ENCODE assay signal across 9 mouse cellular contexts in the genomic region with DNA sequence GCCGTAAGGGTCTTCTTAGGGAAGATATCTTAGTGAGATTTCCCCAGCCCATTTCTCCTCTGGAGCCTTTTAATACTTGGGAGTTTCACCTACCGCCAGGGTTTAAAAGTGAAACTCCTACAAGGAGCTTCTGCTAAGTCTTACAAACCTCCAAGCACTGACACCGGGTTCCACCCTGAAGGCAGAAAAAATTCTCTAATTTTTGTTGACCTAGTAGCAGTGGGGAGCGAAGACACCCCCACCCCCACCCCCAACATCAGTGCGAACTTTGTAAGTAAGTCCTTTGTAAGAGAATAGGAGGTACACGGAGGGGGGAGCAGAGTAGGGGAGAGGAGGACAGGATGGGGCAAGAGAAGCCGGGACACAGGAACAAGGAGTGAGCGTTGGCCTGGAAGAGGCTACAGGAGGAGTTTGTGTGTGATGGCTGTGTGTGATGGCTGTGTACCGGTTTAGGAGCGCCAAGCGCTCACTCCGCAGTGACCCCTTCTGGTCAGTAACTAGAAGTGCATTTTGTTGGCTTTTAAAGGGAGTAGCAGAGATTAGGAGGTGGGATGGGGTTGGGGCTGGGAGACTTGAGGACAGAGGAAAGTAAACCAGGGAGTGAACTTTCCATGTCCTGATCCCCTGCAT. TPM values are rescaled to one million over a fixed set of nuclear protein-coding genes. Genes with fewer than 3 reads are reported as not detected.
DNase-seq lines count a peak whose midpoint lies in the region; TF ChIP-seq lines count a peak whose summit lies in the region.
"Had no signal": no experiment of that assay in that cellular context is flagged by ENCODE, and none has a peak within 500 bp of the region (broad histone marks: within the 10 kb centered on the region; RNA-seq: fewer than 3 reads in every experiment).

No protein-coding gene starts in this region.

- H3K27me3 ChIP-seq in hindbrain, embryonic 10.5 days (ENCODE audit: insufficient read depth, poor library complexity, severe bottlenecking): peaks cover 34% of the 10 kb centered on the region

- 0 out of 2 replicates have a peak, but pooled peaks cover 3% of the 10 kb centered on the region for H3K36me3 ChIP-seq in hindbrain, embryonic 10.5 days
- H3K36me3 ChIP-seq: lung, embryonic 15.5 days had no signal

- no peaks in the 10 kb centered on the region for H3K4me1 ChIP-seq in bone marrow, adult 2 months (ENCODE audit: control insufficient read depth, insufficient read depth, low read length)
- H3K4me1 ChIP-seq in hindbrain, embryonic 10.5 days (replicated peaks): peaks cover 50% of the 10 kb centered on the region
- H3K4me1 ChIP-seq: lung, embryonic 15.5 days had no signal

- H3K27ac ChIP-seq in layer of hippocampus, adult 2 months: peak overlapping the region; percentile 96
- H3K27ac ChIP-seq in bone marrow, adult 2 months (ENCODE audit: control insufficient read depth, insufficient read depth, low read depth, low read length, poor library complexity): no peak overlapping the region
- H3K27ac ChIP-seq in hindbrain, embryonic 10.5 days: peak overlapping the region; percentile 94
- H3K27ac ChIP-seq: lung, embryonic 15.5 days had no signal

- H3K9me3 ChIP-seq in hindbrain, embryonic 10.5 days: 0 out of 2 replicates have a peak, but pooled peaks cover 4% of the 10 kb centered on the region
- H3K9me3 ChIP-seq: lung, embryonic 15.5 days had no signal

- TF ChIP-seq POLR2A in bone marrow, adult 2 months (IDR thresholded peaks at IDR 0.05; ENCODE audit: borderline replicate concordance, control insufficient read depth, low read depth, low read length): no peak

- peak overlapping the region; percentile 75 for H3K4me3 ChIP-seq in layer of hippocampus, adult 2 months
- no peak overlapping the region for H3K4me3 ChIP-seq in bone marrow, adult 2 months (replicated peaks; ENCODE audit: control insufficient read depth, low read depth, low read length)
- H3K4me3 ChIP-seq in hindbrain, embryonic 10.5 days: peak overlapping the region; percentile 65
- H3K4me3 ChIP-seq: lung, embryonic 15.5 days had no signal

- peak; percentile 86 for TF ChIP-seq CTCF in layer of hippocampus, adult 2 months (conservative IDR thresholded peaks at IDR 0.05)
- peak; percentile 31; the same call in 1 of the 2 replicates for TF ChIP-seq CTCF in bone marrow, adult 2 months (IDR thresholded peaks at IDR 0.05; ENCODE audit: control insufficient read depth, insufficient read depth, low read length)

- 5% methylated on average over 12 of the region's 12 CpGs for WGBS in bone marrow, adult 2 months
- WGBS in hindbrain, embryonic 10.5 days: 1% methylated on average over 12 of the region's 12 CpGs

- peak; percentile 50 to 56 for DNase-seq in layer of hippocampus, adult 2 months (ENCODE audit: low spot score in 2 of 2)
- DNase-seq in layer of hippocampus, adult 11-12 months (ENCODE audit: low spot score): no peak
- peak; percentile 66 for DNase-seq in embryo, embryonic 11.5 days (ENCODE audit: low read depth, low spot score)
- peak; percentile 72 for DNase-seq in hindbrain, embryonic 10.5 days (ENCODE audit: low spot score)
- DNase-seq in mesoderm, embryonic 11.5 days (ENCODE audit: low read depth, low spot score): peak; percentile 92
- peak; percentile 44 for DNase-seq in telencephalon, adult 2 months (ENCODE audit: low read depth, low spot score)
- no peak for DNase-seq in urinary bladder, postnatal 10 days (ENCODE audit: low spot score)

RNA-seq across cellular contexts. Expression of a gene that starts 1.3 kb away (rescaled TPM):
- total RNA-seq in layer of hippocampus, adult 2 months (2021): 10 to 100 TPM; 29.4 to 29.9 TPM
- polyA plus RNA-seq in bone marrow, adult 2 months (2011; ENCODE audit: insufficient read depth, insufficient read length, low replicate concordance, missing spikeins): 0.30 TPM in 1 of 2 replicates, not detected in the other
- polyA plus RNA-seq in hindbrain, embryonic 10.5 days (2016; fragmentation: Nextera tagmentation; extraction: Ambion mirVana): 15.2 and 20.3 TPM in 2 replicates

Comparison
In these comparisons a context has a peak if more than half of its experiments do, and no peak if none do; other contexts are left out.
1. DNase-seq: peak in layer of hippocampus, adult 2 months (2 of 2), embryo, embryonic 11.5 days (single experiment), hindbrain, embryonic 10.5 days (single experiment), mesoderm, embryonic 11.5 days (single experiment) and telencephalon, adult 2 months (single experiment); none in layer of hippocampus, adult 11-12 months (single experiment) and urinary bladder, postnatal 10 days (single experiment).
2. RNA of a gene that starts 1.3 kb away (polyA plus RNA-seq): 15.2 to 20.3 TPM in hindbrain, embryonic 10.5 days; 0.30 TPM in bone marrow, adult 2 months; every median in the first group is over 10 times any median in the second.